Comparison of ENCODE assay signal across 8 mouse cellular contexts in the genomic region with DNA sequence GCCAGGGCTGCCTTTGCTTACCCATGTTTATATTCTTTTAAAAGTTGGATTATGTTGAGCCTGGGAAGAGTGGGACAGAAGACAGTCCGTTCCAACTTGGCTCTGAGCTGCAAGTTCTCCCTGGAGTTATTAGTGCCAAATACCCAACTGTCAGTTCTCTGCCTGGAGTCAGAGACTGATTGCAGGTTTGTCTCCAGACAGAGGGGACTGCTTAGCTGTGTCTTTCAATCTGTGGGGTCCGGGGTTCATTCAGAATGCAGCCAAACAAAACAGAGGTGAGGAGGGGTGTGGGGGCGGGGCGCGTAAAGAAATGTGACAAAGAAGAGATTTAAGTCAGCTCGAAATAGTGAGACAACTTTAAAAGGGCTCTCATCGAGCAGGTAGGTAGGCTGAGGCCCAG. TPM values are rescaled to one million over a fixed set of nuclear protein-coding genes. Genes with fewer than 3 reads are reported as not detected.
A peak's percentile ranks its signal among the peaks of the same experiment; 100 is the strongest.
DNase-seq lines count a peak whose midpoint lies in the region; ATAC-seq and TF ChIP-seq lines count a peak whose summit lies in the region.

No protein-coding gene starts in this region.

- TF ChIP-seq POLR2A in cortical plate, adult 2 months (IDR thresholded peaks at IDR 0.05; ENCODE audit: extremely low read depth, insufficient read depth, low read length) = no peak

- H3K4me1 ChIP-seq in cortical plate, adult 2 months (ENCODE audit: control insufficient read depth, insufficient read depth, low read length) = peaks cover 2% of the 10 kb centered on the region
- H3K4me1 ChIP-seq in hindbrain, postnatal 0 days (ENCODE audit: insufficient read depth, low read length) = no peaks in the 10 kb centered on the region
- H3K4me1 ChIP-seq in neural tube, embryonic 12.5 days = peaks cover 5% of the 10 kb centered on the region

- peaks cover 8% of the 10 kb centered on the region; the same call in 1 of the 2 replicates for H3K36me3 ChIP-seq in hindbrain, postnatal 0 days (ENCODE audit: insufficient read depth, low read length)
- H3K36me3 ChIP-seq in neural tube, embryonic 12.5 days = peaks cover 14% of the 10 kb centered on the region

- H3K27ac ChIP-seq in left cerebral cortex, adult 2 months = peak overlapping the region; percentile 95
- H3K27ac ChIP-seq in cortical plate, adult 2 months (ENCODE audit: insufficient read depth, low read length) = no peak overlapping the region
- peak overlapping the region; percentile 69; the same call in 1 of the 2 replicates for H3K27ac ChIP-seq in hindbrain, postnatal 0 days
- H3K27ac ChIP-seq in neural tube, embryonic 12.5 days = no peak overlapping the region

- H3K27me3 ChIP-seq in hindbrain, postnatal 0 days (ENCODE audit: insufficient read depth, low read length) = no peaks in the 10 kb centered on the region
- H3K27me3 ChIP-seq in neural tube, embryonic 12.5 days (replicated peaks) = no peaks in the 10 kb centered on the region

- WGBS in hindbrain, postnatal 0 days = under 1% methylated on average over 7 of the region's 7 CpGs
- 2% methylated on average over 7 of the region's 7 CpGs for WGBS in neural tube, embryonic 12.5 days

- intact Hi-C loops in left cerebral cortex, adult 2 months (cut with DNase I) = loop anchor here (5.0 kb wide), 1 partner anchor 94 kb away; the partner anchor contains the start of genes Cdc26 and Prpf4
- intact Hi-C loops in left cerebral cortex, postnatal 36 days (cut with DNase I) = loop anchor here (5.0 kb wide), 1 partner anchor 94 kb away; the partner anchor contains the start of genes Cdc26 and Prpf4

- peak overlapping the region; percentile 81 for H3K4me2 ChIP-seq in hindbrain, postnatal 0 days (ENCODE audit: low read depth, low read length)
- peak overlapping the region; percentile 67 for H3K4me2 ChIP-seq in neural tube, embryonic 12.5 days (replicated peaks)

- no peak for DNase-seq in left cerebral cortex, adult 2 months (ENCODE audit: extremely low spot score in 1 of 2, low spot score in 2 of 2)
- DNase-seq in left cerebral cortex, postnatal 36 days (ENCODE audit: low spot score in 2 of 2) = no peak
- peak; percentile 26 for DNase-seq in hindbrain, postnatal 0 days (ENCODE audit: low spot score)
- DNase-seq in left cerebral cortex, adult 8-10 months (ENCODE audit: low spot score in 2 of 2) = no peak
- no peak for DNase-seq in kidney, postnatal 14 days
- no peak for DNase-seq in B cell, adult 2 months

- H3K9me3 ChIP-seq in hindbrain, postnatal 0 days (ENCODE audit: low read length) = no peaks in the 10 kb centered on the region
- H3K9me3 ChIP-seq in neural tube, embryonic 12.5 days = no peaks in the 10 kb centered on the region

- no peak for ATAC-seq in hindbrain, postnatal 0 days
- peak; percentile 42 for ATAC-seq in neural tube, embryonic 12.5 days (ENCODE audit: low FRiP score, low read depth)

- TF ChIP-seq CTCF in left cerebral cortex, adult 2 months (IDR thresholded peaks at IDR 0.05) = no peak
- no peak for TF ChIP-seq CTCF in cortical plate, adult 2 months (IDR thresholded peaks at IDR 0.05; ENCODE audit: extremely low read depth, insufficient read depth, low read length)
- no peak for TF ChIP-seq CTCF in hindbrain, postnatal 0 days (IDR thresholded peaks at IDR 0.05; ENCODE audit: low read depth)

- peak overlapping the region; percentile 82 for H3K4me3 ChIP-seq in left cerebral cortex, adult 2 months
- peak overlapping the region; percentile 66 for H3K4me3 ChIP-seq in cortical plate, adult 2 months (ENCODE audit: insufficient read depth, low read length)
- peak overlapping the region; percentile 71 for H3K4me3 ChIP-seq in hindbrain, postnatal 0 days (ENCODE audit: low read length)
- peak overlapping the region; percentile 56 for H3K4me3 ChIP-seq in neural tube, embryonic 12.5 days

- peak overlapping the region; percentile 76 for H3K9ac ChIP-seq in hindbrain, postnatal 0 days (replicated peaks; ENCODE audit: low read length)
- peak overlapping the region; percentile 62 for H3K9ac ChIP-seq in neural tube, embryonic 12.5 days

RNA-seq across cellular contexts. Expression of gene Hdhd3, which starts 1.7 kb away (rescaled TPM):
- total RNA-seq in left cerebral cortex, adult 2 months (2021) = 10 to 100 TPM in 1 of 2 experiments, 1 to 10 TPM in 1; 8.3 to 10.3 TPM
- total RNA-seq in left cerebral cortex, postnatal 36 days (2021) = 10 to 100 TPM in 1 of 2 experiments, 1 to 10 TPM in 1; 9.8 to 10.4 TPM
- 7.6 and 8.4 TPM in 2 replicates for polyA plus RNA-seq in cortical plate, adult 2 months (2012; rRNA removed)
- total RNA-seq in hindbrain, postnatal 0 days (2014; rRNA removed) = 4.1 and 5.1 TPM in 2 replicates
- 5.8 and 6.8 TPM in 2 replicates for polyA plus RNA-seq in hindbrain, postnatal 0 days (2015; fragmentation: Nextera tagmentation; extraction: Ambion mirVana)
- 14.6 and 14.8 TPM in 2 replicates for polyA plus RNA-seq in neural tube, embryonic 12.5 days (2016; fragmentation: Nextera tagmentation; extraction: Ambion mirVana)
- 1 to 10 TPM; 7.8 to 9.6 (median 9.5) TPM for total RNA-seq in left cerebral cortex, adult 8-10 months (2022)

RNA-seq across cellular contexts. Expression of gene Alad, which starts 18.2 kb away (rescaled TPM):
- 10 to 100 TPM; 32.1 to 34.0 TPM for total RNA-seq in left cerebral cortex, adult 2 months (2021)
- 10 to 100 TPM; 28.0 to 28.4 TPM for total RNA-seq in left cerebral cortex, postnatal 36 days (2021)
- polyA plus RNA-seq in cortical plate, adult 2 months (2012; rRNA removed) = 36.0 and 38.0 TPM in 2 replicates
- 50.4 and 50.9 TPM in 2 replicates for total RNA-seq in hindbrain, postnatal 0 days (2014; rRNA removed)
- 69.3 and 70.5 TPM in 2 replicates for polyA plus RNA-seq in hindbrain, postnatal 0 days (2015; fragmentation: Nextera tagmentation; extraction: Ambion mirVana)
- 65.3 and 69.1 TPM in 2 replicates for polyA plus RNA-seq in neural tube, embryonic 12.5 days (2016; fragmentation: Nextera tagmentation; extraction: Ambion mirVana)
- 10 to 100 TPM; 35.5 to 39.6 (median 36.9) TPM for total RNA-seq in left cerebral cortex, adult 8-10 months (2022)

RNA-seq across cellular contexts. Expression of gene Bspry, which starts 21.7 kb away (rescaled TPM):
- under 1 TPM; 0.38 to 0.40 TPM for total RNA-seq in left cerebral cortex, adult 2 months (2021)
- total RNA-seq in left cerebral cortex, postnatal 36 days (2021) = under 1 TPM; 0.27 to 0.54 TPM
- 0.58 and 0.62 TPM in 2 replicates for polyA plus RNA-seq in cortical plate, adult 2 months (2012; rRNA removed)
- 0.37 and 2.0 TPM in 2 replicates for total RNA-seq in hindbrain, postnatal 0 days (2014; rRNA removed)
- polyA plus RNA-seq in hindbrain, postnatal 0 days (2015; fragmentation: Nextera tagmentation; extraction: Ambion mirVana) = 0.95 and 0.96 TPM in 2 replicates
- 0.65 and 0.74 TPM in 2 replicates for polyA plus RNA-seq in neural tube, embryonic 12.5 days (2016; fragmentation: Nextera tagmentation; extraction: Ambion mirVana)
- total RNA-seq in left cerebral cortex, adult 8-10 months (2022) = under 1 TPM in 3 of 4 experiments, not detected in 1; 0.32 to 0.61 (median 0.41) TPM

RNA-seq across cellular contexts. Expression of gene Pole3, which starts 23.3 kb away (rescaled TPM):
- 10 to 100 TPM; 20.4 to 21.5 TPM for total RNA-seq in left cerebral cortex, adult 2 months (2021)
- total RNA-seq in left cerebral cortex, postnatal 36 days (2021) = 10 to 100 TPM; 22.5 to 23.1 TPM
- 26.0 TPM in 2 replicates for polyA plus RNA-seq in cortical plate, adult 2 months (2012; rRNA removed)
- total RNA-seq in hindbrain, postnatal 0 days (2014; rRNA removed) = 19.0 and 25.1 TPM in 2 replicates
- polyA plus RNA-seq in hindbrain, postnatal 0 days (2015; fragmentation: Nextera tagmentation; extraction: Ambion mirVana) = 66.5 and 70.0 TPM in 2 replicates
- 82.9 and 88.6 TPM in 2 replicates for polyA plus RNA-seq in neural tube, embryonic 12.5 days (2016; fragmentation: Nextera tagmentation; extraction: Ambion mirVana)
- 10 to 100 TPM; 27.6 to 29.5 (median 28.3) TPM for total RNA-seq in left cerebral cortex, adult 8-10 months (2022)

RNA-seq across cellular contexts. Expression of gene 4933430I17Rik, which starts 23.6 kb away (rescaled TPM):
- under 1 TPM; 0.19 to 0.63 TPM for total RNA-seq in left cerebral cortex, adult 2 months (2021)
- under 1 TPM; 0.29 to 0.47 TPM for total RNA-seq in left cerebral cortex, postnatal 36 days (2021)
- polyA plus RNA-seq in cortical plate, adult 2 months (2012; rRNA removed) = 0.11 and 0.25 TPM in 2 replicates
- total RNA-seq in hindbrain, postnatal 0 days (2014; rRNA removed) = 1.0 TPM in 1 of 2 replicates, not detected in the other
- polyA plus RNA-seq in hindbrain, postnatal 0 days (2015; fragmentation: Nextera tagmentation; extraction: Ambion mirVana) = 0.74 and 0.83 TPM in 2 replicates
- polyA plus RNA-seq in neural tube, embryonic 12.5 days (2016; fragmentation: Nextera tagmentation; extraction: Ambion mirVana) = 1.1 TPM in 2 replicates
- under 1 TPM; 0.35 to 0.73 (median 0.44) TPM for total RNA-seq in left cerebral cortex, adult 8-10 months (2022)

Comparison
In these comparisons a context has a peak if more than half of its experiments do, and no peak if none do; other contexts are left out.
1. H3K27ac ChIP-seq: peak in left cerebral cortex, adult 2 months (single experiment) and hindbrain, postnatal 0 days (single experiment); none in cortical plate, adult 2 months (single experiment) and neural tube, embryonic 12.5 days (single experiment).
2. Peak in every context shown above with its lines, with median percentiles within 50 percentile points of each other: H3K4me3 ChIP-seq.